Mouse (Mus musculus): ENCODE data around the gene Fam241b.

GRCm38 (mm10) chr10:62089071-62089470, 54.6 kb downstream of the Fam241b start:
- TF ChIP-seq CTCF (IDR thresholded peaks at IDR 0.05; ENCODE audit: low read depth): no peak
- no peak for TF ChIP-seq EP300 (IDR thresholded peaks at IDR 0.05; ENCODE audit: low read depth)

Data from liver, postnatal 0 days (tissue).